Mouse (Mus musculus) kidney, postnatal 0 days (tissue): ENCODE data around the gene Gm10985. TPM values are rescaled to one million over a fixed set of nuclear protein-coding genes. Genes with fewer than 3 reads are reported as not detected.

Experiments
- ATAC-seq: fragments of 200-750 bp; cut with Nextera tagmentation; replicated peaks from 2 replicates; pipeline ENCODE4 v1.8.0; 2017; ENCODE audit warnings: low read depth, moderate number of reproducible peaks, moderate TSS enrichment, moderate library complexity; ENCODE audit not compliant: low FRiP score
- DNase-seq: peaks from one replicate; pipeline ENCODE4 v3.0.0-alpha.2; 2016; ENCODE audit warnings: low spot score
- H3K27ac ChIP-seq: fragments of 300-500 bp; sonication (generic); 2 replicates; pipeline ENCODE4 v1.5.1; 2014; ENCODE audit warnings: mild to moderate bottlenecking
- H3K27me3 ChIP-seq: fragments of 300-500 bp; sonication (generic); 2 replicates; pipeline ENCODE4 v1.6.1; 2014; ENCODE audit warnings: low read length, mixed read lengths; ENCODE audit not compliant: insufficient read depth
- H3K36me3 ChIP-seq: fragments of 300-500 bp; sonication (generic); 2 replicates; pipeline ENCODE4 v1.6.1; 2014; ENCODE audit warnings: low read length, mixed read lengths; ENCODE audit not compliant: insufficient read depth
- H3K4me1 ChIP-seq: fragments of 300-500 bp; sonication (generic); replicated peaks from 2 replicates; pipeline ENCODE4 v1.6.1; 2014; ENCODE audit warnings: antibody characterized with exemption, low read length, mixed read lengths; ENCODE audit not compliant: insufficient read depth
- H3K4me2 ChIP-seq: fragments of 300-500 bp; sonication (generic); 2 replicates; pipeline ENCODE4 v1.6.1; 2014; ENCODE audit warnings: mild to moderate bottlenecking, low read length, moderate library complexity, mixed read lengths
- H3K4me3 ChIP-seq: fragments of 300-500 bp; sonication (generic); replicated peaks from 2 replicates; pipeline ENCODE4 v1.5.1; 2014; ENCODE audit warnings: low read depth, low read length
- H3K9ac ChIP-seq: fragments of 300-500 bp; sonication (generic); 2 replicates; pipeline ENCODE4 v1.6.1; 2014; ENCODE audit warnings: low read depth, low read length
- H3K9me3 ChIP-seq: fragments of 300-500 bp; sonication (generic); replicated peaks from 2 replicates; pipeline ENCODE4 v1.6.1; 2016; ENCODE audit warnings: low read length, inconsistent platforms, mixed read lengths
- CTCF ChIP-seq: IDR thresholded peaks from 2 replicates; pipeline ENCODE4 v1.5.1; 2016; ENCODE audit warnings: antibody characterized with exemption, low read depth, mild to moderate bottlenecking, moderate library complexity
- WGBS: fragments of 180-500 bp; shearing (Covaris S2); extraction: QIAGEN DNeasy Blood & Tissue Kit; methylation state at CpG from one replicate; pipeline ENCODE4 v1.1.7; 2014; 5-methylcytosine and 5-hydroxymethylcytosine counted together
- polyA plus RNA-seq: library from polyadenylated mRNA; unstranded; fragments of >200 nt; fragmentation: Nextera tagmentation; extraction: Ambion mirVana; gene quantifications from 2 replicates; pipeline ENCODE4 v1.2.1, GENCODE M21; 2015

Gm10985 gene
- polyA plus RNA-seq, 1 experiment from 2014 or later = not detected

DNA sequence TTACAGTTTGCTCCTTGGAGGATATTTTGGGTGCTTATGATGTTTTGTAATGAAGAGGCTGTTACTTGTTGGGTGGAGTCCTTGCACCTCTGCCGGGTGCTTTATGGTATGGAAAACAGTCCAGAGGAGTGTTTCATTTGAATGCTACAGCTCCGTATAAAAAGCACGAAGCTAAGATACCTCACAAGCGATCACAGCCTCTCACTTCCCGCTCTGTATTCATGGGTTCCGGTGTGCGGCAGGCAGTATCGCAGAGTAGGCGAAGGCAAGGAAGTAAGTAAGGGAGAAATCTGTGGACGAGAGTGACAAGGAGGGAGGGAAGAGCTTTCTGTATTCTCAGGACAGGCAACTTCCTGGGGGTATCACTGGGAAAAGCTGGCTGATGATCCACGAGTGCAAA lies 3.4 kb downstream of the Gm10985 start:
- TF ChIP-seq CTCF = no peak
- WGBS = 80% methylated on average over 11 of the region's 11 CpGs
- no peak for ATAC-seq

DNA sequence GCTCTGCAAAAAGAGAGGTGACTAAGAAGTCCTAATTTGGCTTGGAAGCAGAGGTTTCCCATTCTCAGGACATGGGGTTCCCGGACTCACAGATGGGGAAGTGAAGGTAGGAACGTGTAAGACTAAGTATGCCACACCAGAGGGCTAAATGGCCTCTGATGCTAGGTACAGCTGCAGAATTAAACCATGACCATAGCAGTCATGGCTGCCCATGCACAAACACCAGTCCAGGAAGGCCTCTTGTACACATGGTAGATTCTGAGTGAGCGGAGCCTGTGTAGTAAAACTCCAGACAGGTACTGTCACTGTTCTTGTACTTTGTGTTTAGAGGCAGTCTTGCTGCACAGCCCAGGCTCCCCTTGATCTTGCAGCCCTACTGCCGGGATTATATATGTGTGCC lies 9.4 kb downstream of the Gm10985 start:
- Histone ChIP-seq H3K9ac (no peak overlapping the region), H3K27ac (no peak overlapping the region), H3K9me3 (no peaks in the 10 kb centered on the region), H3K27me3 (no peaks in the 10 kb centered on the region), H3K36me3 (peaks cover 13% of the 10 kb centered on the region; the same call in 1 of the 2 replicates), H3K4me1 (no peaks in the 10 kb centered on the region), H3K4me2 (no peak overlapping the region), H3K4me3 (no peak overlapping the region)
- ATAC-seq (no peak), DNase-seq (no peak)
- no peak for TF ChIP-seq CTCF
- WGBS = 87% methylated on average over 4 of the region's 4 CpGs

More for the DNA sequence above, 3.4 kb downstream of the Gm10985 start:
- Histone ChIP-seq H3K27ac (no peak overlapping the region), H3K4me3 (no peak overlapping the region), H3K36me3 (no peaks in the 10 kb centered on the region), H3K9ac (no peak overlapping the region), H3K9me3 (no peaks in the 10 kb centered on the region), H3K4me1 (no peaks in the 10 kb centered on the region), H3K4me2 (no peak overlapping the region), H3K27me3 (no peaks in the 10 kb centered on the region)
- no peak for DNase-seq

DNA sequence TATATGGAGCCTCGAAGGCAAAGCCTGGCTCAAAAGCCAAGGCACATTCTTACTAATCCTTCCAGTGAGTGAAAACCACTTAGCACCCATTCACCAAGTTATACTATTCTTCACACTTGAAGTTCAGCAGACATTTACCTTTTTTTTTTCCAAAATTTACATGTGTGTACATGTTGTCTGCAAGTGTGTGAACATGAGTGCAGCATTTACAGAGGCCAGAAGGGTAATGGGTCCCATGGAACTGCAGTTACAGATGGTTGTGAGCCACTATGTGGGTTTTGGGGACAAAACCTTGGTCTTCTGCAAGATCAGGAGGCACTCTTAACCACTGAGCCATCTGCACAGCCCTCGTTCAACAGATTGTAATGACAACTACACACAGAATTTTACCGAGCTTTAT lies 9.9 kb downstream of the Gm10985 start:
- no peak for ATAC-seq
- WGBS = 97% methylated on average over 3 of the region's 3 CpGs
- H3K4me2 ChIP-seq = no peak overlapping the region

DNA sequence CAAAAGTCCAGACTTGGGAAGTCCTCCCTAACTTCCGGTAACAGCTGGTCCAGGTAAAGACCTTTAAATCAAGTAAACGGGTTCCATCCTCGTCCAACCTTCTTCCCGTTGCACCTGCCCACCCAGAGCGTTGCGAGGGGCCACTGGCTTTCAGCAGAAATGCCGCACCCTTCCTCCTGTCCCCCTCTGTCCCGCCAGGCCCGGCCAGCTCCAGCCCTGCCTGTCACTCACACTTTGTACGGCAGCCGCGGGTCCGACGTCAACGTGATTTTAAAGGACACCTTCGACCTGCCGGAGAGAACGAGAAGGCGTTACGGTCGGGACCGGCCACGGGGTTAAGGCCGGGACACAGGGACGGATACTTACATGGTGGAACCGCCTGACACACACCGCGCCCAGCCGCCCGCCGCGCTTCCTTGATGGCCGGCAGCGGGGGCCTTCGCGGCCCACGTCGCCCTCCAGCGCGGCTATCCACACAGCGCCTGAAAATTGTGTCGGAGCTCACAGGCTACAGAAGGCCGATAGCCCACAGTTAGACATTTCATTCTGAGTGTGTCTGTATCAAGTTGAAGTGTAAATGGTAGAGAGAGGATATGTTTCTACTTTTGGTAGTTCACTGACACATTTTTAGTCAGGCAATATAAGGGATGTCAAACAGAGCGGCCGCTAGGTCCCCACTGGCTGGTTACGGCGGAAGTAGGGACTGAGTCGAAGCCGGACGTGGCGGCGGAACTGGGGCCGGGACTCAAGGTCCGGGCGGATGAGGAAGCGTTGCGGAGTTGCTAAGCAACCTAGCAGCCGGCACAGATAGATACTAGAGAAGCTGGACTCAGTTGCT lies 18.7 kb downstream of the Gm10985 start, which contains the start of gene Ufm1:
Gene Ufm1 (minus strand): TSS at position 448 of the 838 bp plus-strand sequence.
- under 1% methylated on average over 58 of the region's 58 CpGs for WGBS
- peak within 1 kb of the TSS; percentile 54; the same call in 1 of the 2 replicates for H3K27ac ChIP-seq
- ATAC-seq = peak; percentile 98

More for the DNA sequence above, 9.9 kb downstream of the Gm10985 start:
- H3K4me3 ChIP-seq = no peak overlapping the region
- DNase-seq = no peak
- H3K36me3 ChIP-seq = peaks cover 19% of the 10 kb centered on the region
- H3K4me1 ChIP-seq = no peaks in the 10 kb centered on the region
- no peak overlapping the region for H3K27ac ChIP-seq
- no peaks in the 10 kb centered on the region for H3K9me3 ChIP-seq
- H3K27me3 ChIP-seq = no peaks in the 10 kb centered on the region
- H3K9ac ChIP-seq = no peak overlapping the region
- no peak for TF ChIP-seq CTCF

DNA sequence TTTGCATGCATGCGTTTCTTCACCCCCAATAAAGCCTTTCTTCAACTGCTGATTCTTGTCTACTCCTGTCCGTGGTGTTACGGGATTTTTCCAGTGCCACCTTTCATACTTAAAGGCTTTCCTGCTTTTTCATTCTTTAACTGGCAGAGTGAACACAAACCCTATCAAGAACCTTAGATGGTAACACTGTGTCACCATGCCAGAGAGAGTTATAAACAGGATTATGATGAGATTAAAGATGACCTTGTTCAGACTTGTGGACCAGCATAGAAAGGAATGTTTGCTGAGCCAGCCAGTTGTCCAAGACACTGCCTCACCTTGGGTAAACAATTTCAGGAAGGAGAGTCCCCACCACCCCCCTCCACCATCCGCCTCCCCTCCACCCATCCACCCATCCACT lies 23.3 kb downstream of the Gm10985 start:
- no peak overlapping the region for H3K27ac ChIP-seq
- ATAC-seq = no peak
- no peak overlapping the region for H3K4me2 ChIP-seq
- no peak overlapping the region for H3K4me3 ChIP-seq
- no peaks in the 10 kb centered on the region for H3K9me3 ChIP-seq
- no peak for TF ChIP-seq CTCF
- no peak overlapping the region for H3K9ac ChIP-seq
- WGBS = 80% methylated on average over 4 of the region's 4 CpGs
- no peak for DNase-seq
- no peaks in the 10 kb centered on the region for H3K36me3 ChIP-seq
- H3K27me3 ChIP-seq = no peaks in the 10 kb centered on the region
- 0 out of 2 replicates have a peak, but pooled peaks cover 2% of the 10 kb centered on the region for H3K4me1 ChIP-seq

More for the DNA sequence above, 18.7 kb downstream of the Gm10985 start, which contains the start of gene Ufm1:
- Histone ChIP-seq H3K4me2 (peak within 1 kb of the TSS; percentile 59), H3K27me3 (no peaks in the 10 kb centered on the region), H3K4me3 (peak within 1 kb of the TSS; percentile 76), H3K9me3 (no peaks in the 10 kb centered on the region), H3K9ac (peak within 1 kb of the TSS; percentile 76), H3K36me3 (peaks cover 21% of the 10 kb centered on the region), H3K4me1 (0 out of 2 replicates have a peak, but pooled peaks cover 9% of the 10 kb centered on the region)
- no peak; the same call in 1 of the 2 replicates for TF ChIP-seq CTCF
- peak; percentile 99 for DNase-seq

DNA sequence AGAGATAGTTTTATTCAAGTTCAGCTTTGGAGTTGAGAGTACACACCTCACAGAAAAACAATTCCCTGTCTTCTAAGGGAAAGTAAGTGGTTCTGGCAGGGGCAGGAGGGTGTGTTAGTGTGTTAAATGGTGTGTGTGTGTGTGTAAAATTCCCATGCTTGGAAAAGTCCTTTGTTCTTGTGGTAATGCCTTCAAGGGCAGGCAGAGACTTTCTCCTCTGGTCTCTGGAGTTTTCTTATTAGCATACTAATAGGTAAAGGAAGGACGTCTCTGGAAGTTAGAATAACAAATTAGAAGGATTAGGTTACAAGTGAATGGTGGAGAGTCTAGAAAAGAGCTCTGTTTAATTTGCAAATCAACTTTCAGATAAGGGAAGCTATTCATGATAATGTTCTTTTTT lies 24.4 kb downstream of the Gm10985 start:
- H3K9ac ChIP-seq = no peak overlapping the region
- H3K4me3 ChIP-seq = no peak overlapping the region
- WGBS = 13% methylated on average over 1 of the region's 1 CpGs
- H3K4me1 ChIP-seq = 0 out of 2 replicates have a peak, but pooled peaks cover 2% of the 10 kb centered on the region
- H3K27ac ChIP-seq = peak overlapping the region; percentile 81
- no peaks in the 10 kb centered on the region for H3K36me3 ChIP-seq
- no peak for ATAC-seq
- H3K9me3 ChIP-seq = no peaks in the 10 kb centered on the region
- H3K27me3 ChIP-seq = no peaks in the 10 kb centered on the region
- no peak overlapping the region for H3K4me2 ChIP-seq
- peak; percentile 40 for DNase-seq
- no peak for TF ChIP-seq CTCF
